Mouse (Mus musculus) hindbrain, embryonic 16.5 days (tissue): Measurements from ENCODE around the gene Atp2a1. TPM values are rescaled to one million over a fixed set of nuclear protein-coding genes. Genes with fewer than 3 reads are reported as not detected.

Source experiments
- ATAC-seq: fragments of 200-750 bp; cut with Nextera tagmentation; 2 replicates; pipeline ENCODE4 v1.8.0; 2017; ENCODE audit warnings: moderate TSS enrichment, moderate library complexity
- H3K27ac ChIP-seq: fragments of 300-500 bp; sonication (generic); 2 replicates; pipeline ENCODE4 v1.5.1; 2014; ENCODE audit warnings: low read depth, mild to moderate bottlenecking, control low read depth, low read length, moderate library complexity
- H3K27me3 ChIP-seq: fragments of 300-500 bp; sonication (generic); replicated peaks from 2 replicates; pipeline ENCODE4 v1.6.1; 2014; ENCODE audit warnings: low read length; ENCODE audit not compliant: control insufficient read depth, insufficient read depth
- H3K36me3 ChIP-seq: fragments of 300-500 bp; sonication (generic); 2 replicates; pipeline ENCODE4 v1.6.1; 2014; ENCODE audit warnings: mild to moderate bottlenecking, low read length, moderate library complexity, mixed read lengths; ENCODE audit not compliant: control insufficient read depth, insufficient read depth
- H3K4me1 ChIP-seq: fragments of 300-500 bp; sonication (generic); 2 replicates; pipeline ENCODE4 v1.6.1; 2014; ENCODE audit warnings: low read depth, low read length; ENCODE audit not compliant: control insufficient read depth, insufficient read depth
- H3K4me2 ChIP-seq: fragments of 300-500 bp; sonication (generic); 2 replicates; pipeline ENCODE4 v1.6.1; 2014; ENCODE audit warnings: mild to moderate bottlenecking, low read length, control low read depth, moderate library complexity
- H3K4me3 ChIP-seq: fragments of 300-500 bp; sonication (generic); 2 replicates; pipeline ENCODE4 v1.5.1; 2014; ENCODE audit warnings: mild to moderate bottlenecking, low read length, control low read depth, moderate library complexity
- H3K9ac ChIP-seq: fragments of 300-500 bp; sonication (generic); 2 replicates; pipeline ENCODE4 v1.6.1; 2014; ENCODE audit warnings: low read depth, mild to moderate bottlenecking, control low read depth, low read length, moderate library complexity
- H3K9me3 ChIP-seq: fragments of 300-500 bp; sonication (generic); 2 replicates; pipeline ENCODE4 v1.6.1; 2014; ENCODE audit warnings: mild to moderate bottlenecking, low read length, moderate library complexity; ENCODE audit not compliant: control insufficient read depth
- WGBS: fragments of 180-500 bp; shearing (Covaris S2); extraction: QIAGEN DNeasy Blood & Tissue Kit; methylation state at CpG from one replicate; pipeline ENCODE4 v1.1.7; 2014; 5-methylcytosine and 5-hydroxymethylcytosine counted together
- polyA plus RNA-seq: library from polyadenylated mRNA; unstranded; fragments of >200 nt; fragmentation: Nextera tagmentation; extraction: Ambion mirVana; gene quantifications from 2 replicates; pipeline ENCODE4 v1.2.1, GENCODE M21; 2015

The Atp2a1 gene
- polyA plus RNA-seq: 0.56 and 14.3 TPM in 2 replicates

DNA sequence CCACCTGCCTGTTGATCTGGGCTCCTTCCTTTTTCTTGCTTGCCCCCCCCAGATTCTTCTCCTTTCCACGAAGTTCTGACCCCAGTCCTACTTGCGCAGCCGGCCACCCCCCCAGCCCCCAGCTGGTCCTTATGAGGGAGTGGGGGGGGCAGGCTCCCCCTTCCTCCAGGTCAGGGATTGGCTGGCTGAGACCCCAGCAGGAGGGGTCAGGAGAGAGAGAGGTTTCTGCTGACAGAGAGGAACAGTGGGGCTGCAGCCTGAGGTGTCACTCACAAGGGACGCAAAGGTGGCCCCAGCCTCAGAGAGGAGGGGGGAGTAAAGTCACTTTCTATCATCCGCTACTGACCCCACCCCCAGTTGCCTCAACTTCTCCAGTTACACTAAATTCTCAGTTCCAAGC lies at the start of gene Atp2a1:
TSS of gene Atp2a1 (minus strand) at position 105 of the 400 bp plus-strand sequence.
- Histone ChIP-seq H3K9ac (no peak within 1 kb of the TSS), H3K4me2 (no peak within 1 kb of the TSS), H3K27ac (no peak within 1 kb of the TSS), H3K4me1 (no peaks in the 10 kb centered on the region), H3K4me3 (no peak within 1 kb of the TSS), H3K36me3 (peaks cover 19% of the 10 kb centered on the region; the same call in 1 of the 2 replicates), H3K9me3 (no peaks in the 10 kb centered on the region), H3K27me3 (no peaks in the 10 kb centered on the region)
- WGBS: 50% methylated on average over 5 of the region's 5 CpGs
- ATAC-seq: no peak

DNA sequence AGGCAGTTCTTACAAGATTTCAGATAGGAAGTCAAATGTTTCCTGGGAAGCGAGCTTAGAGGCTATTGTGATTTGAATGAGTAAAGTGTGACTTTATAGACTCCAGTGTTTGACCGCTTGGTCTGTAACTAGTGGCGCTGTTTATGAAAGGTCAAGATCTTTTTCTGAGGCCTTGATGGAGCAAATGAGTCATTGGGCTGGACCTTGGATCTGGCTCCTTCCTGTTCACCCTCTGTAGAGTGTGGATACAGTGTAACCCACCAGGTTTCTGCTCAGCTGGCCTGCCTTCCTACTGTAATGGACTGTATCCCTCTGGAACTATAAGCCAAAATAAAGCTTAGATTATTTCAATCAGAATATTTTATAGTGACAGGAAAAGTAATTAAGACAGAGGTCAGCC lies 48.4 kb upstream of the Atp2a1 start:
- Histone ChIP-seq H3K4me3 (no peak overlapping the region), H3K9me3 (no peaks in the 10 kb centered on the region), H3K27me3 (no peaks in the 10 kb centered on the region), H3K9ac (no peak overlapping the region), H3K27ac (no peak overlapping the region), H3K4me2 (no peak overlapping the region), H3K36me3 (no peaks in the 10 kb centered on the region), H3K4me1 (no peaks in the 10 kb centered on the region)
- WGBS: 90% methylated on average over 3 of the region's 3 CpGs
- no peak for ATAC-seq

GRCm38 (mm10) chr7:126507126-126507778 lies 44.3 kb upstream of the Atp2a1 start:
- Histone ChIP-seq H3K36me3 (no peaks in the 10 kb centered on the region), H3K4me3 (no peak overlapping the region), H3K27ac (no peak overlapping the region), H3K9ac (no peak overlapping the region), H3K27me3 (no peaks in the 10 kb centered on the region), H3K4me2 (no peak overlapping the region), H3K4me1 (peaks cover 6% of the 10 kb centered on the region; the same call in 1 of the 2 replicates), H3K9me3 (no peaks in the 10 kb centered on the region)
- no peak for ATAC-seq
- WGBS: 88% methylated on average over 8 of the region's 8 CpGs

- Histone ChIP-seq H3K4me2 (no peak overlapping the region), H3K4me3 (no peak overlapping the region), H3K9ac (no peak overlapping the region), H3K27ac (no peak overlapping the region), H3K36me3 (peaks cover 10% of the 10 kb centered on the region), H3K9me3 (no peaks in the 10 kb centered on the region), H3K27me3 (no peaks in the 10 kb centered on the region), H3K4me1 (peaks cover 12% of the 10 kb centered on the region)
- no peak for ATAC-seq
- WGBS: 80% methylated on average over 2 of the region's 2 CpGs
Observed at GRCm38 (mm10) chr7:126504913-126505312, 42.0 kb upstream of the Atp2a1 start.

GRCm38 (mm10) chr7:126503273-126503878 lies 40.5 kb upstream of the Atp2a1 start, which contains the start of gene Atxn2l:
Gene Atxn2l, minus strand, starts transcription at chr7:126503437.
- peak; percentile 91 for ATAC-seq
- H3K27me3 ChIP-seq: no peaks in the 10 kb centered on the region
- peak within 1 kb of the TSS; percentile 100 for H3K27ac ChIP-seq
- H3K4me1 ChIP-seq: peaks cover 12% of the 10 kb centered on the region
- H3K4me3 ChIP-seq: peak within 1 kb of the TSS; percentile 100
- H3K36me3 ChIP-seq: peaks cover 21% of the 10 kb centered on the region
- H3K9me3 ChIP-seq: no peaks in the 10 kb centered on the region
- H3K4me2 ChIP-seq: peak within 1 kb of the TSS; percentile 75
- under 1% methylated on average over 70 of the region's 72 CpGs for WGBS
- H3K9ac ChIP-seq: peak within 1 kb of the TSS; percentile 99

- Histone ChIP-seq H3K36me3 (peaks cover 27% of the 10 kb centered on the region), H3K27me3 (no peaks in the 10 kb centered on the region), H3K9me3 (no peaks in the 10 kb centered on the region), H3K4me1 (peaks cover 12% of the 10 kb centered on the region), H3K27ac (peak overlapping the region; percentile 100), H3K4me3 (peak overlapping the region; percentile 100), H3K9ac (peak overlapping the region; percentile 99), H3K4me2 (peak overlapping the region; percentile 75)
- WGBS: 0% methylated on average over 38 of the region's 40 CpGs
- no peak for ATAC-seq
Observed at GRCm38 (mm10) chr7:126502751-126503150, 39.8 kb upstream of the Atp2a1 start.

- Histone ChIP-seq H3K9me3 (no peaks in the 10 kb centered on the region), H3K4me1 (peaks cover 12% of the 10 kb centered on the region), H3K4me3 (peak overlapping the region; percentile 100), H3K27ac (peak overlapping the region; percentile 100), H3K9ac (peak overlapping the region; percentile 99), H3K27me3 (no peaks in the 10 kb centered on the region), H3K36me3 (peaks cover 32% of the 10 kb centered on the region), H3K4me2 (peak overlapping the region; percentile 84)
- WGBS: 0% methylated on average over 55 of the region's 57 CpGs
- peak; percentile 91 for ATAC-seq
Observed at GRCm38 (mm10) chr7:126502023-126502741, 39.3 kb upstream of the Atp2a1 start.

DNA sequence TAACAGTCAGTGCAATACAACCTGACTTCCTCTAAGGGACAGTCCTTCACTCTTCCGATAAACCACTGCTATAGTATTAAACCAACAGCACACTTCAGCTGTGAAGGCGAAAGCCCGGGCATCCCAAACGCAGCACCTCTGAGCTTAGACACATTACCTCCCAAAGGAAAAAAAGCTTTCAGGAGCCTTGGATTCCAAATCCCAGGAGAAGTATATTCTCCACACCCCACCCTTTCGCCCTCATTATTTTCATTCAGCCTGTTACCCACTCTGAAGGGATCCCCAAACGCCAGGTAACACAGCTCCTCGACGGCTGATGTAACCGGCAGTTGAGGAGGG lies 38.7 kb upstream of the Atp2a1 start:
- Histone ChIP-seq H3K4me3 (peak overlapping the region; percentile 100), H3K27ac (peak overlapping the region; percentile 100), H3K9ac (peak overlapping the region; percentile 99), H3K27me3 (no peaks in the 10 kb centered on the region), H3K4me2 (peak overlapping the region; percentile 84), H3K4me1 (peaks cover 12% of the 10 kb centered on the region), H3K9me3 (no peaks in the 10 kb centered on the region), H3K36me3 (peaks cover 38% of the 10 kb centered on the region)
- no peak for ATAC-seq
- WGBS: 2% methylated on average over 9 of the region's 9 CpGs

GRCm38 (mm10) chr7:126499416-126499815 lies 36.5 kb upstream of the Atp2a1 start:
- peaks cover 12% of the 10 kb centered on the region for H3K4me1 ChIP-seq
- no peak overlapping the region for H3K27ac ChIP-seq
- WGBS: 96% methylated on average over 7 of the region's 7 CpGs

More at GRCm38 (mm10) chr7:126499416-126499815, 36.5 kb upstream of the Atp2a1 start:
- Histone ChIP-seq H3K9me3 (no peaks in the 10 kb centered on the region), H3K27me3 (no peaks in the 10 kb centered on the region), H3K4me2 (no peak overlapping the region), H3K36me3 (peaks cover 59% of the 10 kb centered on the region), H3K4me3 (no peak overlapping the region), H3K9ac (no peak overlapping the region)
- ATAC-seq: no peak
